Mouse (Mus musculus) natural killer cell, adult 2 months (primary cell): Measurements from ENCODE around the gene Wdcp.
"Not testable (repeated sequence)": the region's sequence is repeated elsewhere in the genome, so short reads cannot be mapped to it uniquely, and the experiment has no call there.

Experiments used
- DNase-seq, 2 experiments: peaks; one replicate each; pipeline ENCODE4 v3.0.0; 2022; ENCODE audit warnings: low spot score in 2 of 2

Wdcp gene

GRCm38 (mm10) chr12:4842890-4843597 is at the start of gene Wdcp:
Gene Wdcp, plus strand, starts transcription at chr12:4843303.
- peak; percentile 74 to 82 for DNase-seq

GRCm38 (mm10) chr12:4793718-4794117 is 49.4 kb upstream of the Wdcp start:
- no peak for DNase-seq

DNA sequence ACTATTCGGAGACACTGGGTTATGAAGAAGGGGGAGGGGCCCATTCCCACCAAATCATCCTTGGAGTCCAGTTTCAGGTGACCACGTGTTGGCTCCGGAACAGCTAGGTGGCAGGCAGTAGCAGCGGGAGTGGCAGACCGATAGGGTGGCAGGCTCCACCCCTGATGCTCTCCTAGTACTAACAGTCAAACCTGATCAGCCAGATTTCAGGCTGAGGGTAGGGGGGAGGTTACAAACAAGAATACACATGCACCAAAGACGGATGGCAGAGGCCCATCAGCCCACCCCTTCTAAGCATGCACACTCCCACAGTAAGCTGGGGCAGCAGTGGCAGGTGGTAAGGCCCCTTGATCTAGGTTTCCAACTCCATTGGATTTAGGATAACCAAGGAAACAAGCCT is 45.6 kb upstream of the Wdcp start:
- DNase-seq: not testable (repeated sequence)

- no peak for DNase-seq
Measured at GRCm38 (mm10) chr12:4811036-4811435, 32.1 kb upstream of the Wdcp start.

GRCm38 (mm10) chr12:4811705-4812104 is 31.4 kb upstream of the Wdcp start:
- DNase-seq: no peak

DNA sequence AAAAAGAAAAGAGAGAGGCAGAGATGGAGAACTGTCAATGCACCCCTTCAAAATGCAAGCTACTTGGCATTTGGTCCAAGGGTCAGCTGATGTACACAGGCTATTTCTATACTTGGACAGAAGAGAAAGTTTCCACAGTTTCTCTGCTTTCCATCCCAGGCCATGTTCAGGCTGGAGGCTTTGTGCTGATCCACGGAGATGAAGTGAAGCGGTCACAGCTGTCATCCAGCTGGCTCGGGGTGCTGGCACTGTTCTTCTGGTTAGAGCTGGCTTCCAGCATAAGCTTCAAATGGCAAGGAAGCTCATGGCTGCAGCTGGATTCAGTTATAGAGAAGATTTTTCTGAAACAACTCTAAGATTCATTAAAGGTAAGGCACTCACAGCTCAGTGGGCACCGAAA is 29.5 kb upstream of the Wdcp start:
- no peak for DNase-seq

DNA sequence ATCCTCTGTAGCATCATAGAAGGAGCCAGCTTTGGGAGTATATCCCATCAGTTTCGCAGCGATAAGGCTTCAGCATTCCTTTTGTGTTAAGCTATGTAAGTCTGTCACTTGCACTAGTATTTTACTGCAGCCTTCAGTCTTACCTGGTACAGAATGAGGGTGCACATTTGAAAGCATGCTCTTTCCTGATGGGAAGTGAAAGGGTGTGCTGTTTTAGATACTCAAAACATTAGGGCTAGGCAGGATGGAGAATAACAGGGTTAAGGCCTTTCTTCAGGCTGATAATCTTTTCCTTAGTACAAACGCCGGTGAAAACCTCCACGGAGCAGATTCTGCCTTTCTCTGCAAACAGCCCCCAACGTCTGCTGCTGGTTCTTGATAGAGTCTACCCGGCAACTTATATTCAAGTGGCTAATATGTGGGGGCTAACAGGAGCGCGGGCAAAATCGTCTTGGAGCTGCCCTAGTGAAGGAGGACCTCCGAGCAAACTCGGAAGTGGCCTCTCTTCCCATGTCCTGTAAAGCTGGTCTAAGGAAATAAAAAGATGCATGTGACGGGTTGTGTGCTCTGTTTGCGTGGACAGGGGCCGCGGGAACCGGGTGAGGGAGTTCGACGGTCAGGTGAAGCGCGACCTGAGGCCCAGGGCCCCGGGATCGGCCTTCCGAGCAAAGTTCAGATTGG is 26.3 kb upstream of the Wdcp start:
- no peak for DNase-seq

DNA sequence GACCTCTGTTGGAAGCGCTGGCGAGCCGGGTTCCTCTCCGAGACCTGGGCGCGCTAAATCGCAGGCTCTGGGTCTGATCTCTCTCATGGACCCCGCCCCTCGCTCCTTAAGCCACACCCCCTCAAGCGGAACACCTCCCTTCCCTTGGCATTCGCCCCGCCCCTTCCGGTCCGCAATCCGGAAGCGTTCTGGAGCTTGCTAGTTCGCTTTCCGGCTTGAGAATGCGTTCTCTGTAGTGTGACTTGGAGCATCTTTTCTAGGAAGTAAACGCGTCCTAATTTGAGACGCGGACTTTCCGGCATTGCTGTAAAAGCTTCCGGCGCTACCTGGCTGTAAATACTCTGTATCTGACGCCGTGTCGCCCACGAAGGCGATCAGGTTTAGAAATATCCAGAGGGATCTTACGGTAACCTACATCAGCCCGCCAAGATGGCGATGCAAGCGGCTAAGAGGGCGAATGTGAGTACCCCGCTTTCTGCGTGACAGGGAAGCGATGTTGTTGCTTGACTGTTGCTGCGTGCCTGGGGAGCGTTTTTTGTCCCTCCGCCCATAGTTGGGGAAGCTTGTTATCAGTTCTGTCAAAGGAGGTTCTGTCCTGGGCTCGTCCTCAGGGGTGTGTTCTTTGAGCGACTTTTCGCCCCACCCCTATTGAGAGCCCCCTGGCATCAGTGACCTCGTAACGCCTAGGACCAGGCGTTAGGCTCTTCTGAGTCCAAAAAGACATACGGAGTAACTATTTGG is 25.6 kb upstream of the Wdcp start, which contains the start of gene Sf3b6:
Sf3b6 (plus strand) TSS at position 184 of the 741 bp plus-strand sequence.
- DNase-seq: peak; percentile 99

GRCm38 (mm10) chr12:4827256-4827655 is 15.8 kb upstream of the Wdcp start:
- DNase-seq: no peak

DNA sequence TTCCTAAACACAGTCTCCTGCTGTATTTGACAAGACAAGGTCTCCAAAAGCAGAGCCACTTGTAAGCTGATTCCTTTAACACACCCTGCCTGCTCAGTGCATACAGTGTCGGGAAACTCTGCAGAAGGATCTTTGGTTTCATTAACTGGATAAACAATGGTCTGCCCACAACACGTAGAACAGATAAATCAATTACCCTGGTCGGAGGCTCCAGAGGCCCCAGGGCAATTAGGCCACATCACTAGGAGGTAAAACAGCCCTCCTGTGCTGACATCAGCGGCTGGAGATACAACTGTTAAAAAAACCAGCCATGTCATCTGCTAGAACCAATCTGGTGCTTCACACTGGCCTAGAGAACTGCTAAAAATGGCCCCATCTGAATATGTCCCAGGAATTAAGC is 6.1 kb upstream of the Wdcp start:
- no peak for DNase-seq

DNA sequence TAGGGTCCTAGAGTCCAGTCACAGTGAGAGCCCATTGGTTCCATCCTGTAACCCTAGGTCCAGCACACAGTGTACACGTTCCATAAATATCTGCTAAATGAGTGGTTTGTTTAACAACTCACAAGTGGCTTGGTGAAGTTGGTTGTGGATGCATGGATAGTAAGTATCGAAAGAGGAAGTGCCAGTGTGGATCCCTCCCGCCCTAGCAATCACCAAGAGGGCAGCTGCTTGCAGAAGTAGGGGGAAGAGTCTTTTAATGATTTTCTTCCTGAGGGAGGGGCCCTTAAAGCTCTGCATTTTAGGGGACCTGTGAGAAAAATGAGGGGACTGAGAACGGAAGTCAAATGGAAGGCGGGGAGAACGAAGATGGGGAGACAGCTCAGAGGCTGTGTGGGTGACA is 3.1 kb upstream of the Wdcp start:
- no peak for DNase-seq

DNA sequence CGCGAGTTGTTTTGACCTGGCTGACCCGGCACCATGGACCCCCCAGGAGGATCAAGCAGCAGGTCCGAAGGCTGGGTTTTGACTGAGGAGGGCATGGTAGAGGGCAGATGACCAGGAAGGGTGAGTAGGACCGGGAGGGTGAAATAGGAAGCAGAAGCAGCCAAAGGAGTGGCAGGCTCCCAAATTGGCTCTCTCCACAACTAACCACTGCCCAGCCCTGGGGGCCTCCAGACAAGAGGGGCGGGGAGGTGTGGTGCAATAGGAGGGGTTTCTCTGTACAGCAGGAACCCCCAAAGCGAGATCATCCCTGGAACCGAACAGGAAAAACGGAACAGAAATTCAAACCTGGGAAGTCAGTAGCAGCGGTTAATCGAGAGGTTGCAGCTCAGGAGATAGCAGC is 2.4 kb upstream of the Wdcp start:
- DNase-seq: no peak

- no peak for DNase-seq
Measured at GRCm38 (mm10) chr12:4841392-4841887, 1.7 kb upstream of the Wdcp start, which contains the start of gene Fkbp1b. Gene Fkbp1b, minus strand, starts transcription at chr12:4841591.

GRCm38 (mm10) chr12:4842456-4842855 is 647 bp upstream of the Wdcp start:
- no peak for DNase-seq

DNA sequence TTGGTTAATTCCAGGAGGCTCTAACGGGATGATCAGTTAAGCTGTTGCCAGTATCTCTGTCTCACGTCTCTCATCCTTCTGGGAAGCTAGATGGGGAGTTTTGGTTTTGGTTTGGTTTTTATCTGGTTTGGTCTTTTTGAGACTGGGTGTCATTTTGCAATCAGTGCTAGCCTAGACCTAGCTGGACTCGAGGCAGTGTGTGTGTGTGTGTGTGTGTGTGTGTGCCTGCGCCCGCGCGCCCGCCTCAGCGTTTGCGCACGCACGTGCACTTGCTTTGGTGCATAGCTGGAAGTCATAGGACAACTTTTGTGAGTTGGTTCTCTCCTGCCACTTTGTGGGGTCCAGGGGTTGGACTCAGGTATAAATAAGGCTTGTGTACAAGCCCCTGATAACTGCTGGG is 638 bp downstream of the Wdcp start:
- DNase-seq: peak; percentile 39 to 44

DNA sequence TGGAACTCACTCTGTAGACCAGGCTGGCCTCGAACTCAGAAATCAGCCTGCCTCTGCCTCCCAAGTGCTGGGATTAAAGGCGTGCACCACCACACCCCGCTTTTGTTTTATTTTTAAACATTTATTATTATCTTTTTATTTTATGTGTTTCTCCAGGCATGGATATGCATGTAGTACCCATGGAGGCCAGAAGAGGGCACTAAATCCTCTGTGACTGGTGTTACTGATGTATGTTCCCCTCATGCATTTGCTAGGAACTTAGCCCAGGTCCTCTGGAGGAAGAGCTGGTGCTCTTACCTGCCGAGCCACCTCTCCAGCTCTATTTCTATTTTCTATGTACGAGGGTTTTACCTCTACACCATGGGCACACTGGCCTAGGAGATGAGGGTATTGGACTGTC is 13.1 kb downstream of the Wdcp start:
- peak; percentile 35 to 46 for DNase-seq

DNA sequence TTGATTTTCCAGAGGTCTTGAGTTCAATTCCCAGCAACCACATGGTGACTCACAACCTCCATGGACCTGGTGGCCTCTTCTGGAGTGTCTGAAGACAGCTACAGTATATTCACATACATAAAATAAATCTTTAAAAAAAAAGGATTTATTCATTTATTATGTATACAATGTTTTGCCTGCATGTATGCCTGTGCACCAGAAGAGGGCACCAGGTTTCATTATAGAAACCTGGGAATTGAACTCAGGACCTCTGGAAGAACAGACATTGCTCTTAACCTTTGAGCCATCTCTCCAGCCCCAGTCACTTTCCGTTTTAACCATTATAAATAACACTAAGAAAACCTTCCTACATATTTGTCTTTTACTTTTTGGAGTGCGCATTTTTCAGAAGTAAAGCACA is 13.7 kb downstream of the Wdcp start:
- DNase-seq: no peak

DNA sequence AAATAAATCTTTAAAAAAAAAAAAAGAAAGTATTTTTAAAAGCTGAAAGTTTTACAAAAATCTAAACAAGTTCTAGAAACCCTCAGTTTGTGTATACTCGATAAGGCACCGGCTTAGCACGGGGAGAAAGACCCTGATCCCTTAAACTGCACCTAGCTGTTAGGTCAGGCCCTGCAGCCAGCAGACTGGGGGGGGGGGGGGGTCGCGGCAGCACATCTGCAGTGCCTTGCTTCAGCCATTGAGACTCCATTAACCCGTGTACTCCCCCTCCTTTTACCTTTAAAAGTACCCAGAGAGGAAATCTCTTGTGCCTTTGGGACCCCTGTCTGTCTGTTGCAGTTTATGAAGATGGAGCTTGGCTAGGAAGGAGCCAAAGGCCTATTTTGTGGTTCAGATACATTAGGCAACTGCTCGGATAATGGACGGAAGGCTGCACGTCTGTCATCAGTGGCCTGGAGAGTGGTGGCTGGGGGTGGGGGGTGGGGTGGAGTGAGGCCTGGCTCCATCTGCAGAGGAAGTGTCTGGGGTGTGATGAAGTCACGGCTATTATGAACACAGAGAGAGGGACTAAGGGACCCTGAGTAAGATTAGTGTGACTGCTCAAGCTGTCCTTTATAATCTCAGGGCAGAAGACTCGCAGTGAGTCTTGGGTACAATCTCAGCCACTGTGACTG is 16.3 kb downstream of the Wdcp start:
- DNase-seq: no peak

GRCm38 (mm10) chr12:4862672-4863071 is 19.6 kb downstream of the Wdcp start:
- no peak for DNase-seq

DNA sequence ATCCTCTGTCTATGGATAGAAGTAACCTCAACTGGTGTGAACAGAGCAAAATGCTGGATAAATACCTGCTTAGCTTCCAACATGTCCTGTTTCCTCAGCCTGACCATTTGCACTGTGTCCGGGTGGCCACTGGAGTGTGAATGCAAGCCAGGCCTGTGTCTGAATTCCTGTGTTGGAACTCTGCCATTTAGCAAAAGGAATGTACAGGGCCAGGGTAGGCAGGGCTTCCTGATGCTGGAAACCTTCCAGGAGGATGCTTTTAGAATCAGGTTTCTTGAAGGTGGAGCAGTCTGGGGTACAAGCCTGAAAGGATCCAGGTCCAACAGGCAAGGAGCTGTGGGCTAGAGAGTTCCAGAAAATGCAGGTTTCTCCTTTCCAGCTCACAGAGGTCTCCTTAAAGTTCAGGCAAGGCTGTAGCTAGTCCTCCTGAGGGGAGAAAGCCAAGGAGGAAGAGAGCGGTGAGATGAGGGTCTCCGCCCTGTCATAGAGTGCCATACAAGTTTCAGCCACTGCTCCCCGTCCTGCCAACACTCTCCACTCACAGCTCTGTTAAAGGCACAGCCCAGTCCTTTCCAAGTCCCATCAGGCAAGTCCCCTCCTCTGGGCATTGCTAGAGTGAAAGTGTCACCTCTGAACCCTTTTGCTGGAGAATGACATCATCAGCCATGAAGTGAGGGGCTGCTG is 20.7 kb downstream of the Wdcp start:
- no peak for DNase-seq

GRCm38 (mm10) chr12:4864338-4864690 is 21.2 kb downstream of the Wdcp start:
- no peak for DNase-seq
